Mouse (Mus musculus) megakaryocyte, embryonic 14.5 days (primary cell): ENCODE results near the gene Pdlim5.

Source experiments
- FLI1 ChIP-seq: IDR thresholded peaks from 2 replicates; pipeline ENCODE4 v1.6.1; 2012; ENCODE audit warnings: low read length, inconsistent platforms, mixed read lengths
- GATA1 ChIP-seq: IDR thresholded peaks from 3 replicates; pipeline ENCODE4 v1.6.1; 2012; ENCODE audit warnings: mixed read lengths, low read length, inconsistent platforms, borderline replicate concordance

DNA sequence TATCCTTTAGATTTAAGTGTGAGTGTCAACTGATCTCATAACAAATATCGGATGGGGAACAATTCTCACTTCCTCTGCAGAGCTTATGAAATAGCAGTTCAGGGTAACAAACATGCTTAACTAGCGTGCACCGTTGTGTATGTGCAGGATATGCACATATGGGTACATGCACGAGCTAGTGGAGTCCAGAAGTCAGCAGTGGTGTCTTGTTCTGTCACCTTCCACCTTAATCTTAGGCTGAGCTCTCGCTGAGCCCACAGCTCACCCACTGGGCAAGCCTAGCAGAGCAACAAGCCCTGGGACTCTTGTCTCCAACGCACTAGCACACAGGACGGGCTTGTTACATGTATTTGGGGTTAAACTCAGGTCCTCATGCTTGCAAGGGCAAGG is 100.2 kb downstream of the Pdlim5 start:
- TF ChIP-seq GATA1 (no peak), FLI1 (no peak)
